Mouse (Mus musculus): Measurements from ENCODE around the gene Olfr775.

The Olfr775 gene

DNA sequence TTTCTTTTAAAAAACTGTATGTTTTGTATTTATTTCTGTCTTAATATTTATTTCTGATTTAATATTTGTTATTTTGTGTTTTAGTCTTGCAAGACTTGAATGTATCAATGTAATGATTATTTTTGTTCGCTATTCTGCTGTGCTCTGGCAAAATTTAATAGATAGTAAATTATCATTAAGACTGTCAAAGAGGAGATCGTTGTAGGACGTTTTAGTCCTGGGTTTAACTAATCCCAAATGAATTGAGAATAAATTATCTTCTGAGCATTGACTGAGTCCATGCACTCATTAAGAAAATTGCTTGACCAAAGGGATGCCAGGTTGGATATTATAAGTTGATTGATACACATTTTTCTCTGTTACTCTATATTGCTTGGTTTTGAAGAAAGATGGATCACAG is at the start of gene Olfr775:
TSS of gene Olfr775 (plus strand) at position 301 of the 400 bp plus-strand sequence.
- no peak for DNase-seq (ENCODE audit: low read depth, low spot score)

DNA sequence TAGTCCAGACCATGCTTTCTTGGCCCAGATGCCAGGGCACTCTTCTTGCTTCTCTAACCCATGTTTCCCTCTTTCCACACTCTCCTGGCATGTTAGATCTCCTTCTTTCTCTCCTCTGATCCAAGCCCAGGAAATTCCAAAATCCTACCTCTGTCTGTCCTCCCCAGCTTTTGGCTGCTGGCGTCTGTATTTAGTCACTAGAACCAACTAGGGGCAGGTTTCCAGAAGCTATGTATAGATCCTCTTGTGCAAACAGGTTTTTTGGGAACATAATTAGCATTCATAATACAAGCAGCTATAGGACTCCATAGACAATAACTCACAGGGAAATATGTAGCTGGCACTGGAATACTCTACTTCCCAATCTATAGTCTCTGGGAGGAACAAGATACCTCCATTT is 17.5 kb upstream of the Olfr775 start:
- DNase-seq (ENCODE audit: low read depth, low spot score) = no peak

DNA sequence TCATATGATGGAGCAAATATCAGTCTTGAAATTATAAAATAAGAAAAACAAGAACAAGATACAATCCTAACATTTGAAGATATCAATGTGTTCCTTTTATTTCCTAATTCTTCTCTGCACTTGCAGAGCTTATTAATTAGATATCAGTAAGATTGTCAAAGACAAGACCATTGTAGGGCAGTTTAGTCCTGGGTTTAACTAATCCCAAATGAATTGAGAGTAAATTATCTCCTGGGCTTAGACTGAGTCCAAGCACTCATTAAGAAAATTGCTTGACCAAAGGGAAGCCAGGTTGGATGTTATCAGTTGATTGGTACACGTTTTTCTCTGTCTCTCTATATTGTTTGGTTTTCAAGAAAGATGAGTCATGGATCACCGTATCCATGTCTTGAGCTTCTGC is 12.3 kb upstream of the Olfr775 start, which contains the start of gene Olfr774:
TSS of gene Olfr774 (plus strand) at position 301 of the 400 bp plus-strand sequence.
- DNase-seq (ENCODE audit: low read depth, low spot score) = no peak

DNA sequence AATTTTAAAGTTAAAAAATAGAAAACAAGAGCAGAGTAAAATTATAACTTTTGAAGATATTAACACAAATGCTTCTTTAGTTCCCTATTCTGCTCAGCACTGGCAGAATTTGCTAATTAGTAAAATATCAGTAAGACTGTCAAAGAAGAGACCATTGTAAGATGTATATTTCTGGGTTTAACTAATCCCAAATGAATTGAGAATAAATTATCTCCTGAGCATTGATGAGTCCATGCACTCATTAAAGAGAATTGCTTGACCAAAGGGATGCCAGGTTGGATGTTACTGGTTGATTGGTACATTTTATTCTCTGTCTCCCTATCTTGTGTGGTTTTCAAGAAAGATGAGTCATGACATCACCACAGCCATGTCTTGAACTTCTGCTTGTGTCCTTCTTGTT is 10.6 kb downstream of the Olfr775 start, which contains the start of gene Olfr776:
TSS of gene Olfr776 (plus strand) at position 301 of the 400 bp plus-strand sequence.
- no peak for DNase-seq (ENCODE audit: low read depth, low spot score)

DNA sequence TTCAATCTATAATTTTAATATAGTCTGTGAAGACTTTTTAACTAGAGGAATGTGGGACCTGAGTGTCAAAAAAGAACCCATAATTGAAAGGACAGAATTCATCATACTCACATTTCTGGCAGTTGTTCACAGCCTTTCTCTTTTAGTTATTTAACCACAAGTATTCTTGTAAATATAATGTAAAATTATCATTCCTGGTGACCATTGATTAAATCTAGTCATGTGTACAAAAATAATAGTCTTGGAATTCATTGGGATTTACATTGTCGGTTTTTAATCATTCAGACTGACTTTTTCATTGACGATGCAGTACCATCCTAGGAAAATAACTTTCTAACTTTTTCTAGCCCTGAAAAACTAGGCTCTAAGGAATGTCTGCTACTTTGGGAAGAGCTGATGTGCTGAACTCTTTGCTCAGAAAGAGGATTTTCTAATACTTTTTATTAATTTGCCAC is 22.9 kb downstream of the Olfr775 start, which contains the start of gene Olfr777:
TSS of gene Olfr777 (minus strand) at position 405 of the 455 bp plus-strand sequence.
- no peak for DNase-seq (ENCODE audit: low read depth, low spot score)
